Mouse (Mus musculus): ENCODE measurements around the gene Tvp23b. TPM values are rescaled to one million over a fixed set of nuclear protein-coding genes. Genes with fewer than 3 reads are reported as not detected.

The Tvp23b gene
- 1 to 10 TPM; 4.8 to 5.4 TPM for total RNA-seq (2021)
- long read RNA-seq, experiment 1, transcript Tvp23b-201 (7 exons, 1,784 nt) = major isoform, 14 of 16 reads
- long read RNA-seq, experiment 1, partial matches to known transcripts = 1 of 16 reads
- long read RNA-seq, experiment 1, other reads (novel, unspliced or antisense) = 1 of 16 reads
- long read RNA-seq, experiment 2, transcript Tvp23b-201 (7 exons, 1,784 nt) = major isoform, 9 of 10 reads
- long read RNA-seq, experiment 2, partial matches to known transcripts = 0 of 10 reads
- long read RNA-seq, experiment 2, other reads (novel, unspliced or antisense) = 1 of 10 reads

DNA sequence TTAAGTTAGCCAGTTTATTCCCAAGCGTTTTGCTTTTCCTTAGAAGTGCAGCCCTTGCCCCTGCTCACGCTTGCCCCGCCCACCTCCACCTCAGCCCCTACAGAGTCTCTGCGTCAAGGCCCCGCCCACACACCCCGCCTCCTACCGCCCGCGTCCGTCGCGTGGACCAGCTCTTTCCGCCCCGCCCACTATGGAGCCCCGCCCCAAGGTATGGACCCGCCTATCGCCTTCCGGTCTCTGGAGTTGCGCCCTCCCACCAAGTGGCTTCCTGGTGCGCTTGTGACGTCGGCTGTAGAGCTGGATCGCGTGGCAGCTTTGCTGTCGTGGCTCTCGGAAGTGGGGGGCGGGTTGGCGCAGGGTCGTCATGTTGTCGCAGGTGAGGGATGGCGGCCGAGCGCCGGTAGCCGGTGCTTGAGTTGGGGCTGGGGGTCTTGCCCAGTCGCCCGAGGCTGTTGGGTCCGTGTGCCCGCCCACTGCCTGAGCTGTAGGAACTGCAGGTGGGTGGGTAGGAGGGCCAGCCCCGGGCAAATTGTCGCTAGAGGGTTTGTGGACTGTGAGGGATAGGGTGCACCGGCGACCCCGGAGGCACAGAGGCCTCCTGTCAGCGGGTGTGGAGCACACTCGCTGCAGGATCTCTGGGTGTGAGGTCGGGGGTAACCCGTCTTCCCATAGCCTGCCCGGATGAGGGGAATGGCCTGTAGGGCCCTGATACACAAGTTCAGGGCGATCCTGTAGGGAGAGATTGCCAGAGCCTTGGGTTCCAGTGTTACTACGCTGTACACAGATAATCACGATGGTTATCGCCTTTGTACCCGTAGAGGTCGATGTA lies at the start of gene Tvp23b:
Gene Tvp23b (plus strand): TSS at position 236 of the 829 bp plus-strand sequence.
- peak; percentile 98 for DNase-seq (ENCODE audit: low spot score)

DNA sequence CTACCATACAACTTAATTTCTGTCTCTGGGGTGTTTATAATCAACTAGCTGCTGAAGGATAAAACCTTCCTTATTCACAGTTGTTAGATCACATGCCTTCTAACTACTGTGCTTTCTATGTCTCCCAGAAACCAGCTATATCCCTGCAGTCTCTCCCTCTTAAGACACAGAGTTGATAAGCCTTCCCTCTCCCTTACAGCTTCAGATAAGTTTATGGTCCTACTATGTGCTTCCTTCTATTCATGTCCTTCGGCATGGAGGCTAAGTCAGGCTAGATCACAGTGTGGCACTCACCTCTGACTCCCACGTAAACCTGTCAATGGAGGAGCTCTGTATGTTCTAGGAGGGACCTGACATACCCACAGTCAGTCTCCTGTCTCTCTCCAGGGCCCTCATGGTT lies 48.9 kb upstream of the Tvp23b start:
- no peak for DNase-seq (ENCODE audit: low spot score)

DNA sequence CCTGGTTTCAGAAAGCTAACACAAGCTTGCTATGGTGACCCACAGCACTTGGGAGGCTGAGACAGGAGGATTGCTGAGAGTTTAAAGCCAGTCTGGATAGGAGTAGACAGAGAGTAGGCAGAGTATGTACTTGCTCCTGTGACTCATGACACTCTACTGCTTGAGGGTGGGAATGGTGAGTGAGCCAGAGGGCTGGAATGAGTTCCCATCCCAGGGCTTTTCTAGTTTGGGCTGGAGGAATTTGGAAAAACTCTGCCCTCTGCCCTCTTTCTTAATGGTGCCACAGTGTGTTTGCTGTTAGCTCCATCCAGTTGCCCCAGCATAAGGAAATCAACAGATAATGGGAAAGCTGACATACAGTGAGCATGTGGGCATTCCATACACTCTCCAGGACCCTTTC lies 47.3 kb upstream of the Tvp23b start:
- DNase-seq (ENCODE audit: low spot score) = no peak

DNA sequence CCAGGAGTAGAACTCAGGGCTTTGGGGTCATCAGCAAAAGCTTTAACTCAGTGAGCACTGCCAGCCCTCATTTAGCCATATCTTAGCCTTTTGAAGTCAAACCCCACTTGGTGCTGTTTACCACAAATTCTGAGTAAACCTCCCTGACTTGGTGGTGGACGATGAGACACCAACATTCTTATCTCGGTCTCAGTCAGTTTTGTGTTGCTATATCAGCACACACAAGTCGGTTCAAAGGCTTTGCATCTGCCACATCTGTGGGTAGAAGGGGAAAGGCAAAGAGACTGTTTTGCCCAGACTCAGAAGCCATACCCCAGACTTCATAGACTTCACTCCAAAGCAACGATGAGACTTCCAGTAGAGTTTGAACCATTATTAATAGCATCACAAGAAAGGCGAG lies 34.7 kb upstream of the Tvp23b start:
- no peak for DNase-seq (ENCODE audit: low spot score)

DNA sequence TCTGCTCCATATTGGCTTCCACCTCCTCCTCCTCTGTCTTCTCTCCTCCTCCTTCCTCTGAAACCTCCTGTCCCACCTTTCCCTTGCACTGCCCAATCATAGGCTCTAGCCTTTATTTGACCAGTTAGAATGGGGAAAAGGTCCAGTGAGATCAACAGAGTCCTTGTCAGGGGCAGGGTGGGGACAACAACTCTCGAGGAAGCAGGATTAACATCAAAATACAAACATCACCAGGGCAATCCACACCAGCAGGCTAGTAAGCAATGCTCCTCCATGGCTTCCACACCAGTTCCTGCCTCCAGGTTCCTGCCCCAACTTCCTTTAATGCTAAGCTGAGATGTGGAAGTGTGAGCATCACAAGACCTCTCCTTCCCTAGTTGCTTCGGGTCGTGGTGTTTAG lies 33.5 kb upstream of the Tvp23b start:
- no peak for DNase-seq (ENCODE audit: low spot score)

GRCm38 (mm10) chr11:62846961-62847654 lies 32.1 kb upstream of the Tvp23b start, which contains the start of gene Fbxw10:
Gene Fbxw10 (plus strand): TSS chr11:62847069.
- DNase-seq (ENCODE audit: low spot score) = no peak

GRCm38 (mm10) chr11:62847655-62848191 lies 31.5 kb upstream of the Tvp23b start:
- no peak for DNase-seq (ENCODE audit: low spot score)

DNA sequence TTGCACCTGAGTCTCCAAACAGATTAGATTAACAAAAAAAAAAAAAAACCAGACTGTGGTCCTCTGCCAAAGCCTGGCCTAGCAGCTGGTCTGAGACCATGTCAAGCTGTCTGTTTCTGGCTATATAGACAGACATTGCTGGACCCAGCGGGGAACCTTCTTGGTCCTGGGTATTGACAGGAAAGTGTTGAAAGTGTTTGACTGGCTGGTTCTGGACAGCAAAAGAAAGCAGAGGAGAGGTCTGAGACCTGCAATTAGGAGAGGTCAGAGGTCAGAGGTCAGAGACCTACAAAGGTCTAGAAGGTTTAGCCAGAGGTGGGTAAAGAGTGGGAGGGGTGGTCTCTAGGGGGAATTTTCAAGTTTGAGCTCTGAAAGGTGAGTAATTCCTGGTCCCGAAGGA lies 31.0 kb upstream of the Tvp23b start:
- no peak for DNase-seq (ENCODE audit: low spot score)

GRCm38 (mm10) chr11:62851199-62851598 lies 28.1 kb upstream of the Tvp23b start:
- peak; percentile 36 for DNase-seq (ENCODE audit: low spot score)

DNA sequence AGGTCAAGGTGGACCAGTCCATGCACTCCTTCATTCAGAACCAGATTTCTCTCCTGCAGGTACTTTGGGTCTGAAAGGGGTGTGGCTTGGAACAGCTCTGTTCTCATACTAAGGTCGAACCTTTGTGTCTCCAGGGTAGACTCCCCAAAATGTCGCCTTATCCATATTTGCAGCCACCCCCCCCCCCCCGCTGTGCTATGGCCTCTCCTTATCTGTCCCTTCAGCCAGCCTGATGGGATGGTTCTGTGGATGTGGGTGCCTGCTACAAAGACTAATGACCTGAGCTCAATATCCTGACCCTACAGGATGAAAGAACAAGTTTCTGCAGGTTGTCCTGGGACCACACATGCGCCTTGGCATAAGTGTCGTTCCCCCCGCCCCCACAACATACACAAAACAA lies 25.9 kb upstream of the Tvp23b start:
- no peak for DNase-seq (ENCODE audit: low spot score)

DNA sequence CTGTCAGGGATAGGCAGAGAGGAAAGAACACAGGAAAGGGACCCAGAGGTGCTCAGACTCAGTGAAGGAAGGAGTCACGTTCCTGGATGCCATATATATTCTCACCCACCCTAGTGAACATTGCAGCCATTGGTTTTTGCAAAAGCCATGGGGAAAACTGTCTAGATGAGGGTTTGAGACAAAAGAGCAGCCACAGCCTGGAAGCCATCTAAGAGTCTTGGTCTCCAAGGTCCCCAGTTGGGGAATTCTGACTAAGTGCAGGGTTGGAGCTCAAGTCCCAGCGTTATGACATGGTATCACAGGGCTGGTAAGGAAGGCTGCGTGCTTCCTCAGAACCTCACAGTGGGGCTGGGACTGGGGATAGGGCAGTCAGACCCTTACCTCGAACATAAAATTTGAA lies 13.7 kb upstream of the Tvp23b start:
- no peak for DNase-seq (ENCODE audit: low spot score)

DNA sequence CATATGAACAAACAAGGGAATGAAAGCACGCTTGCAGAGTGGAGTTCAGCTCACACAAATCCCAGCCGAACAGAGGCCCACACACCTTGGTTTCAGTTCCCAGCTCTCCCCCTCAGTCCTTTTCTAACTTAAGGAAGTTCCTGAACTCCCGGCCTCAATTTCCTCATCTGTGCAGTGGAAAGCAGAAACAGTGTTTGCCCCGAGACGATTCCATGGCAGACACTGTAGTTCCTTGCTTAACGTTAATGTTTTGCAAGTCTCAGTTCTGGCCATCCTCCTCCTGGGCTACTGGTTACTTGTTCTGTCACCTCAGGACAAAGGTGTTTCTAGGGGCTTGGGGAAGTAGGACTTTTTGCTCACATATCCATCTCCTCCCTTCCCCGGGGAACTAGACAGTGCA lies 12.6 kb upstream of the Tvp23b start:
- no peak for DNase-seq (ENCODE audit: low spot score)

DNA sequence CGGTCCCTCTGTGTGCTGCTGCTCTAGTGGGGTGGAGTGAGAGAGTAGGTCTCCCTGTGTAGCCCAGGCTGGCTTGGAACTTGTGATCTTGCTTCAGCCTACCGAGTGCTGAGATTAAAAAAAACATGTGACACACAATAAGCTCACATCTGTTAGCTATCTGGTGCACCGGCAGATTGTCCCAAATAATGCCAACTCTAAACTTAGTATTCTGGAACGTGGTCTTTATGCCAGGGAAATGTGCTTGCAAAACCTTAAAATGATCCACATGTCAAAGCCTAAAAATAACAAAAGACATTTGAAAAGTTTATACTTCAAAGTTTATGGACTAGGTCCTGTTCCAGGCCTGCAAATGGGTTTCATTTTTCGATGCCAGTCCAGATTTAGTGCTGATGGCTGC lies 10.1 kb upstream of the Tvp23b start:
- no peak for DNase-seq (ENCODE audit: low spot score)

GRCm38 (mm10) chr11:62869715-62870371 lies 9.4 kb upstream of the Tvp23b start:
- DNase-seq (ENCODE audit: low spot score) = no peak

GRCm38 (mm10) chr11:62873479-62873878 lies 5.8 kb upstream of the Tvp23b start:
- DNase-seq (ENCODE audit: low spot score) = no peak

DNA sequence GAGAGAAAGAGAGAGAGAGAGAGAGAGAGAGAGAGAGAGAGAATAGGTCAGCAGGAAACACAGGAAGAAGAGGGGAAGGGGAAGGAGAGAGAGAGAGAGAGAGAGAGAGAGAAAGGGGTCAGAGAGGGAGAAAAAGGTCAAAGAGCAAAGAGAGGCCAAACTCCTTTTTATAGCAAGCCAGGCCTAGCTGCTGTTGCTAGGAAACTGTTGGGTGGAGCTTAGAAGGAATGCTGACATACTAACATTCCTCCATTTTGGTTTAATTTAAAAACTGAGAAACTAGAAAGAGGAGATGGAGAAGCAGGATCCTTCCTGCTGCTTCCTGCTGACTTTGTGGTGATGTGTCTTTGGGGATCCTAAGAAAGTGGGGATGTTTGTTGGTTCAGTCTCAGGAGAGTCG lies 3.6 kb upstream of the Tvp23b start:
- no peak for DNase-seq (ENCODE audit: low spot score)

DNA sequence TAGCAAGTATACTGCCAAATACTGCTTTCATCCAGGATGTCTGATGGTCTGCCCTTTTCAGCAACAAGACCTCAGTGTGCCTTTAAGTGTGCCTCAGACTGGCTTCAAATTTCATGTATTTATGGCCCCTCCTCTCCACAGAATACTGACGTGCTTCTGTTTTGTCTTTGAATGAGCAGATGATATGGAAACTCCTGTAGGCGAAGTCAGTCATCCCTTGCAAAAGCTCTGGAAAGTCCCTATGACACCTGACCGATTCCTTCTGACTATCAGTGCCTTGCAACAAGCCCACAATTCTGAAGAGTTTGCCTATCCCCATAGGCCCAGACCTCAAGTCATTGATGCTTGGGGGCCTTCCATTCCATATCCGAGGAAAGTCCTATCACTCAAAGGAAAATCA lies 2.8 kb upstream of the Tvp23b start:
- no peak for DNase-seq (ENCODE audit: low spot score)

GRCm38 (mm10) chr11:62877391-62877790 lies 1.9 kb upstream of the Tvp23b start:
- DNase-seq (ENCODE audit: low spot score) = no peak

GRCm38 (mm10) chr11:62878728-62879127 lies 527 bp upstream of the Tvp23b start:
- no peak for DNase-seq (ENCODE audit: low spot score)

GRCm38 (mm10) chr11:62883407-62883806 lies 4.2 kb downstream of the Tvp23b start:
- DNase-seq (ENCODE audit: low spot score) = no peak

DNA sequence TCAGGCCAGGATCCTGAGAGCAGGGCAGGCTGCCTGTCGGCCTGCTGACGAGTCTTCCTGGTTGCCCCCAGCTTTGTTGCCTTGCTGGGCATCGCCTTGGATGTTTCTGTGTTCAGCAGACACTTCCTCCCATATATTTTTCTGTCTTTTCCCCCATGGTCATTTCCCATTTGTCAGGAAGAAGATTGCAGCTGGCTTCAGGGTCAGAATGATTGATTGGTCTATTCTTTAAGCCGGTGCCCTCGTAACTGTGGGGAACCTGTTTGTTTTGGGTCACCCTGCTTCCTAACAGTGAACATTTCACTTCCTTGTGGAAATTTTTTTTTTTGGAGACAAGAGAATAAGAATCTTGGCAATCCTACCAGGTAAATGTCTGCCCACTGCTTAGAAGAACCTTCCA lies 6.1 kb downstream of the Tvp23b start:
- no peak for DNase-seq (ENCODE audit: low spot score)

- DNase-seq (ENCODE audit: low spot score) = no peak
Observed at GRCm38 (mm10) chr11:62890796-62891195, 11.5 kb downstream of the Tvp23b start.

Measured in gastrocnemius, adult 18-20 months (tissue).